Mouse (Mus musculus) spleen, adult 2 months (tissue): ENCODE results near the gene Gpr150.

Experiments used
- CTCF ChIP-seq: fragments of 200-500 bp; IDR thresholded peaks from 2 replicates; pipeline ENCODE4 v1.5.1; 2011; ENCODE audit warnings: mild to moderate bottlenecking, inconsistent platforms; ENCODE audit not compliant: insufficient read depth, insufficient read length, insufficient replicate concordance; ENCODE audit errors: extremely low read depth
- POLR2A ChIP-seq: fragments of 200-500 bp; IDR thresholded peaks from 2 replicates; pipeline ENCODE4 v1.6.1; 2011; ENCODE audit warnings: low read depth, low read length, inconsistent platforms

GRCm38 (mm10) chr13:76098493-76099303, 41.9 kb upstream of the Gpr150 start, which contains the start of the genes Arsk and Ttc37:
- TF ChIP-seq CTCF (no peak), POLR2A (no peak)
